Comparison of ENCODE assay signal across 8 mouse cellular contexts in genomic region chr10:79682551-79682915, GRCm38 (mm10). TPM values are rescaled to one million over a fixed set of nuclear protein-coding genes. Genes with fewer than 3 reads are reported as not detected.
A peak's percentile ranks its signal among the peaks of the same experiment; 100 is the strongest.
DNase-seq lines count a peak whose midpoint lies in the region; ATAC-seq and TF ChIP-seq lines count a peak whose summit lies in the region.

No protein-coding gene starts in this region.

- peak; percentile 10 for ATAC-seq in forebrain, embryonic 12.5 days (ENCODE audit: low FRiP score)
- ATAC-seq in kidney, embryonic 16.5 days (ENCODE audit: low FRiP score, low TSS enrichment), result peak; percentile 4; the same call in 1 of the 2 replicates
- peak; percentile 15 for ATAC-seq in midbrain, embryonic 15.5 days (replicated peaks)
- no peak for ATAC-seq in inflammation-experienced regulatory T-cells, adult 6 months

- TF ChIP-seq POLR2A in kidney, adult 2 months (IDR thresholded peaks at IDR 0.05; ENCODE audit: low read depth, low read length), result no peak

- no peak for TF ChIP-seq CTCF in kidney, adult 2 months (conservative IDR thresholded peaks at IDR 0.05; ENCODE audit: insufficient read depth, insufficient read length, low read depth, low read length)

- peak overlapping the region; percentile 52 for H3K27ac ChIP-seq in kidney, adult 2 months (ENCODE audit: insufficient read depth, low read depth, low read length)
- H3K27ac ChIP-seq in forebrain, embryonic 12.5 days, result peak overlapping the region; percentile 86
- H3K27ac ChIP-seq in kidney, embryonic 16.5 days (ENCODE audit: low read length), result peak overlapping the region; percentile 81
- peak overlapping the region; percentile 91 for H3K27ac ChIP-seq in midbrain, embryonic 15.5 days

- H3K27me3 ChIP-seq in kidney, adult 2 months (replicated peaks; ENCODE audit: control insufficient read depth, insufficient read depth, low read length), result no peaks in the 10 kb centered on the region
- H3K27me3 ChIP-seq in forebrain, embryonic 12.5 days, result 0 out of 2 replicates have a peak, but pooled peaks cover 3% of the 10 kb centered on the region
- no peaks in the 10 kb centered on the region for H3K27me3 ChIP-seq in kidney, embryonic 16.5 days (ENCODE audit: insufficient read depth, low read length)
- no peaks in the 10 kb centered on the region for H3K27me3 ChIP-seq in midbrain, embryonic 15.5 days (replicated peaks)

- peak overlapping the region; percentile 90 for H3K4me3 ChIP-seq in kidney, adult 2 months (ENCODE audit: insufficient read depth, low read depth, low read length)
- H3K4me3 ChIP-seq in forebrain, embryonic 12.5 days (replicated peaks), result peak overlapping the region; percentile 90
- peak overlapping the region; percentile 94 for H3K4me3 ChIP-seq in kidney, embryonic 16.5 days (ENCODE audit: low read length)
- peak overlapping the region; percentile 69 for H3K4me3 ChIP-seq in midbrain, embryonic 15.5 days

- H3K9ac ChIP-seq in forebrain, embryonic 12.5 days, result peak overlapping the region; percentile 88
- peak overlapping the region; percentile 84 for H3K9ac ChIP-seq in kidney, embryonic 16.5 days (replicated peaks; ENCODE audit: low read length)
- H3K9ac ChIP-seq in midbrain, embryonic 15.5 days, result peak overlapping the region; percentile 60

- H3K9me3 ChIP-seq in forebrain, embryonic 12.5 days, result no peaks in the 10 kb centered on the region
- H3K9me3 ChIP-seq in kidney, embryonic 16.5 days (ENCODE audit: low read length), result no peaks in the 10 kb centered on the region
- no peaks in the 10 kb centered on the region for H3K9me3 ChIP-seq in midbrain, embryonic 15.5 days

- WGBS in kidney, adult 2 months, result under 1% methylated on average over 10 of the region's 10 CpGs
- WGBS in forebrain, embryonic 12.5 days, result under 1% methylated on average over 10 of the region's 10 CpGs
- WGBS in kidney, embryonic 16.5 days, result 1% methylated on average over 10 of the region's 10 CpGs
- WGBS in midbrain, embryonic 15.5 days, result 1% methylated on average over 10 of the region's 10 CpGs

- H3K4me1 ChIP-seq in kidney, adult 2 months (ENCODE audit: control insufficient read depth, insufficient read depth, low read length), result peaks cover 10% of the 10 kb centered on the region; the same call in 1 of the 2 replicates
- peaks cover 27% of the 10 kb centered on the region for H3K4me1 ChIP-seq in forebrain, embryonic 12.5 days
- H3K4me1 ChIP-seq in kidney, embryonic 16.5 days (ENCODE audit: insufficient read depth, low read length), result peaks cover 24% of the 10 kb centered on the region
- H3K4me1 ChIP-seq in midbrain, embryonic 15.5 days, result peaks cover 26% of the 10 kb centered on the region

- no peaks in the 10 kb centered on the region for H3K36me3 ChIP-seq in kidney, adult 2 months (ENCODE audit: control insufficient read depth, insufficient read depth, low read length)
- peaks cover 35% of the 10 kb centered on the region for H3K36me3 ChIP-seq in forebrain, embryonic 12.5 days (replicated peaks)
- peaks cover 35% of the 10 kb centered on the region for H3K36me3 ChIP-seq in kidney, embryonic 16.5 days (ENCODE audit: insufficient read depth, low read length)
- peaks cover 6% of the 10 kb centered on the region; the same call in 1 of the 2 replicates for H3K36me3 ChIP-seq in midbrain, embryonic 15.5 days (replicated peaks)

- H3K4me2 ChIP-seq in forebrain, embryonic 12.5 days, result peak overlapping the region; percentile 94
- H3K4me2 ChIP-seq in kidney, embryonic 16.5 days (replicated peaks; ENCODE audit: low read depth, low read length), result peak overlapping the region; percentile 89
- H3K4me2 ChIP-seq in midbrain, embryonic 15.5 days, result peak overlapping the region; percentile 91

- peak; percentile 28 for DNase-seq in kidney, adult 2 months
- no peak for DNase-seq in kidney, adult 18-20 months
- DNase-seq in MN1 (ENCODE audit: low spot score), result peak; percentile 75
- no peak for DNase-seq in urinary bladder, postnatal 10 days (ENCODE audit: low spot score)

RNA-seq across cellular contexts. Expression of gene Cdc34, which starts 0.5 kb away (rescaled TPM):
- 159 and 183 TPM in 2 replicates for polyA plus RNA-seq in kidney, adult 2 months (2012; rRNA removed)
- 129 and 141 TPM in 2 replicates for polyA plus RNA-seq in forebrain, embryonic 12.5 days (2016; fragmentation: Nextera tagmentation; extraction: Ambion mirVana)
- 81.2 and 92.3 TPM in 2 replicates for polyA plus RNA-seq in kidney, embryonic 16.5 days (2015; fragmentation: Nextera tagmentation; extraction: Ambion mirVana)
- polyA plus RNA-seq in midbrain, embryonic 15.5 days (2015; fragmentation: Nextera tagmentation; extraction: Ambion mirVana), result 88.8 and 91.6 TPM in 2 replicates
- polyA plus RNA-seq in inflammation-experienced regulatory T-cells, adult 6 months (2017; shearing (Covaris generic)), result 10 to 100 TPM; 13.9 to 26.7 (median 20.5) TPM

RNA-seq across cellular contexts. Expression of gene Gzmm, which starts 6.3 kb away (rescaled TPM):
- polyA plus RNA-seq in kidney, adult 2 months (2012; rRNA removed), result 0.34 and 0.94 TPM in 2 replicates
- polyA plus RNA-seq in forebrain, embryonic 12.5 days (2016; fragmentation: Nextera tagmentation; extraction: Ambion mirVana), result 1.1 and 1.6 TPM in 2 replicates
- 0.75 and 0.81 TPM in 2 replicates for polyA plus RNA-seq in kidney, embryonic 16.5 days (2015; fragmentation: Nextera tagmentation; extraction: Ambion mirVana)
- polyA plus RNA-seq in midbrain, embryonic 15.5 days (2015; fragmentation: Nextera tagmentation; extraction: Ambion mirVana), result 1.7 and 2.2 TPM in 2 replicates
- polyA plus RNA-seq in inflammation-experienced regulatory T-cells, adult 6 months (2017; shearing (Covaris generic)), result 1 to 10 TPM in 1 of 3 experiments, under 1 TPM in 2; 0.62 to 3.2 (median 0.94) TPM

RNA-seq across cellular contexts. Expression of gene Tpgs1, which starts 13.4 kb away (rescaled TPM):
- polyA plus RNA-seq in kidney, adult 2 months (2012; rRNA removed), result 60.3 and 75.2 TPM in 2 replicates
- 61.0 and 62.5 TPM in 2 replicates for polyA plus RNA-seq in forebrain, embryonic 12.5 days (2016; fragmentation: Nextera tagmentation; extraction: Ambion mirVana)
- 84.2 and 87.0 TPM in 2 replicates for polyA plus RNA-seq in kidney, embryonic 16.5 days (2015; fragmentation: Nextera tagmentation; extraction: Ambion mirVana)
- polyA plus RNA-seq in midbrain, embryonic 15.5 days (2015; fragmentation: Nextera tagmentation; extraction: Ambion mirVana), result 99.8 and 105 TPM in 2 replicates
- polyA plus RNA-seq in inflammation-experienced regulatory T-cells, adult 6 months (2017; shearing (Covaris generic)), result 10 to 100 TPM; 15.9 to 25.7 (median 17.5) TPM

RNA-seq across cellular contexts. Expression of gene Madcam1, which starts 18.2 kb away (rescaled TPM):
- 0.44 TPM in 1 of 2 replicates, not detected in the other for polyA plus RNA-seq in kidney, adult 2 months (2012; rRNA removed)
- 0.99 and 1.0 TPM in 2 replicates for polyA plus RNA-seq in forebrain, embryonic 12.5 days (2016; fragmentation: Nextera tagmentation; extraction: Ambion mirVana)
- 2.3 and 2.5 TPM in 2 replicates for polyA plus RNA-seq in kidney, embryonic 16.5 days (2015; fragmentation: Nextera tagmentation; extraction: Ambion mirVana)
- polyA plus RNA-seq in midbrain, embryonic 15.5 days (2015; fragmentation: Nextera tagmentation; extraction: Ambion mirVana), result 0.79 and 1.1 TPM in 2 replicates
- polyA plus RNA-seq in inflammation-experienced regulatory T-cells, adult 6 months (2017; shearing (Covaris generic)), result not detected

RNA-seq across cellular contexts. Expression of gene Bsg, which starts 21.8 kb away (rescaled TPM):
- polyA plus RNA-seq in kidney, adult 2 months (2012; rRNA removed), result 825 and 914 TPM in 2 replicates
- polyA plus RNA-seq in forebrain, embryonic 12.5 days (2016; fragmentation: Nextera tagmentation; extraction: Ambion mirVana), result 474 and 500 TPM in 2 replicates
- polyA plus RNA-seq in kidney, embryonic 16.5 days (2015; fragmentation: Nextera tagmentation; extraction: Ambion mirVana), result 954 and 1,048 TPM in 2 replicates
- 819 and 876 TPM in 2 replicates for polyA plus RNA-seq in midbrain, embryonic 15.5 days (2015; fragmentation: Nextera tagmentation; extraction: Ambion mirVana)
- 100 to 1,000 TPM; 116 to 152 (median 121) TPM for polyA plus RNA-seq in inflammation-experienced regulatory T-cells, adult 6 months (2017; shearing (Covaris generic))

Comparison
In these comparisons a context has a peak if more than half of its experiments do, and no peak if none do; other contexts are left out.
1. DNase-seq: peak in kidney, adult 2 months (single experiment) and MN1 (single experiment); none in kidney, adult 18-20 months (single experiment) and urinary bladder, postnatal 10 days (single experiment).
2. Peak in every context shown above with its lines, with median percentiles within 50 percentile points of each other: H3K27ac ChIP-seq, H3K4me3 ChIP-seq, H3K4me2 ChIP-seq and H3K9ac ChIP-seq.